Mouse (Mus musculus) splenic B cell, adult 2 months (primary cell): ENCODE results near the gene Grb2.

Experiments
- DNase-seq: peaks from one replicate; pipeline ENCODE4 v3.0.0-alpha.2; 2011; ENCODE audit warnings: low read depth, low spot score
- H3K27me3 ChIP-seq: 2 replicates; pipeline ENCODE4 v1.6.1; 2012; ENCODE audit warnings: mild to moderate bottlenecking, low read length, moderate library complexity, mixed read lengths; ENCODE audit not compliant: control insufficient read depth, poor library complexity, insufficient read depth, severe bottlenecking
- H3K36me3 ChIP-seq: 2 replicates; pipeline ENCODE4 v1.6.1; 2012; ENCODE audit warnings: mild to moderate bottlenecking, low read length, moderate library complexity, mixed read lengths; ENCODE audit not compliant: control insufficient read depth, poor library complexity, insufficient read depth, severe bottlenecking

Grb2 gene

DNA sequence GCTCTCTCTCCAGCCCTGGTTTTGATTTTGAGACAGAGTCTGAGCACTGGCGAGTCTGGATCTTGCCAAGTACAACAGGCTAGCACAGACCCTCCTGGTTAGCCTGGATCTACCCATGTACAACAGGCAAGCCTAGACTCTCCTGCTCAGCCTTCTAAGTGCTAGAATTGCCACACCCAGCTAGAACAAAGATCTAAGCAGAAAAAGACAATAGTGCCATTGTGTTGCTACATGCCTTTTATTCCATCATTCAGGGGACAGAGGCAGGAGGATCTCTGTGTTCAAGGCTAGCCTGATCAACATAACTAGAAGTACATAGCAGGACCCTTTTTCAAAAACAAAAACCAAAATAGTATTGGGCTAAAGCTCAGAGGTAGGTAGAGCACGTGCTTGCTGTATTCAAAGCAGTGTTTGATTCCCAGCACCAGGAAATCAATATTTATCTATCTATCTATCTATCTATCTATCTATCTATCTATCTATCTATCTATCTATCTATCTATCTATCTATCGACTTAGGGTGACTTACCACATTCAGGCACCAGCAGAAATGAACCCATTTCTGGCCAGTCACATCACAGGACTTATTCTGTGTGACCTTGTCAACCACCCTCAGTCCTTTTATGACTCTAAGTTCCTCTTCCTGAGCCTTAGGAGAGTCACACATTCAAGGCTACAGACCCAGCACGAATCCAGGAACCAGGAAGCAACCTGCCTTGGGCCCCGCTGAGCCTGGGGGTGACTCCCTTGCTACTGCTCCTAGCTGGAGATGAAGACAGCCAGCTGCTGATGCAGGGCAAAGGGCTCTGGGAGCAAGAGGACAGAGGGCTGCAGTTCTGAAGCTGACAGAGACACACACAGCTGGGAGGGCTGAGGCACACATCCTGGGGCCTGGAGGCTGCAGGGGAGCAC, 69.6 kb downstream of the Grb2 start:
- peak; percentile 71 for DNase-seq
- Histone ChIP-seq H3K27me3 (peaks cover 1% of the 10 kb centered on the region; the same call in 1 of the 2 replicates), H3K36me3 (peaks cover 1% of the 10 kb centered on the region; the same call in 1 of the 2 replicates)

GRCm38 (mm10) chr11:115636960-115637359, 71.4 kb downstream of the Grb2 start:
- Histone ChIP-seq H3K27me3 (peaks cover 1% of the 10 kb centered on the region; the same call in 1 of the 2 replicates), H3K36me3 (peaks cover 1% of the 10 kb centered on the region; the same call in 1 of the 2 replicates)
- DNase-seq = no peak

- Histone ChIP-seq H3K36me3 (no peaks in the 10 kb centered on the region), H3K27me3 (no peaks in the 10 kb centered on the region)
- DNase-seq = no peak
Observed at GRCm38 (mm10) chr11:115635484-115635883, 72.9 kb downstream of the Grb2 start.

GRCm38 (mm10) chr11:115635041-115635440, 73.4 kb downstream of the Grb2 start:
- Histone ChIP-seq H3K27me3 (no peaks in the 10 kb centered on the region), H3K36me3 (no peaks in the 10 kb centered on the region)
- DNase-seq = no peak

DNA sequence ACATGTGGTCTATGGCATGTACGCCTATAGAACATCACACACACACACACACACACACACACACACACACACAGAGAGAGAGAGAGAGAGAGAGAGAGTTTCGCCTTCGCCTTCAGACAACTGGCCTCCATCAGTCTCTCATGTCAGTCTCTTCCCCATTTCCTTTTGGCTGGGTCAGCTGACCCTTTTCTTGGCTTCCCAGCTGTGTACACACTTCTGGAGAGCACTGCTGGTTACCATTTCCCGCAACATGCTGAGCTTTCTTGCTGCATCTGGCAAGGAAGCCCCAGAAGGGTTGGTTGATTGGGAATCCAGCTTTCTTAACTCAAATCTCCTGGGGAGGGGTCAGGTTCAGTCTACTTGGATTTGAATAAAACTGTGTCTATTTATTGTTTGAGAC, 74.3 kb downstream of the Grb2 start:
- H3K27me3 ChIP-seq = no peaks in the 10 kb centered on the region
- peak; percentile 32 for DNase-seq
- H3K36me3 ChIP-seq = no peaks in the 10 kb centered on the region

GRCm38 (mm10) chr11:115632862-115633261, 75.5 kb downstream of the Grb2 start:
- no peaks in the 10 kb centered on the region for H3K36me3 ChIP-seq
- DNase-seq = peak; percentile 80
- no peaks in the 10 kb centered on the region for H3K27me3 ChIP-seq

DNA sequence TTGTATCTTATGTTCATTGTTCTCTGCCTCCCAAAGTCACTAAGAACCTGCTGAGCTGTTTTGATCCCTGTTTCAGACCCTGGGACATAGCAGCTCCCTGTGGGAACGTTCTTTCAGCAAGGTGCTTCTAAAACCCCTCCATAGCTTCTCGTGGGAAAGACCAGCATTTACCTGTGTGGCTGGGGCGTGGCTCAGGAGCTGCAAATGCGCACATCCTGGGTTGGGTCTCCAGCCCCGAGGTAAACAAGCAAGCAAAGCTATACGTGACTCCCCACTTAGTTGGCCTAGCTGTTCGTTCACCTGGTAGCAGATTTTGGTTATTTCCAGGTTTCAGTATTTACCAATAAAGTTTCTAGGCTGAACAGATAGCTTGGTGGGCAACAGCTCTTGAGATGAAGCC, 76.2 kb downstream of the Grb2 start:
- no peaks in the 10 kb centered on the region for H3K36me3 ChIP-seq
- no peaks in the 10 kb centered on the region for H3K27me3 ChIP-seq
- DNase-seq = peak; percentile 45

GRCm38 (mm10) chr11:115631505-115631890, 76.9 kb downstream of the Grb2 start:
- DNase-seq = peak; percentile 64
- Histone ChIP-seq H3K27me3 (no peaks in the 10 kb centered on the region), H3K36me3 (no peaks in the 10 kb centered on the region)

GRCm38 (mm10) chr11:115630532-115631504, 77.6 kb downstream of the Grb2 start:
- Histone ChIP-seq H3K36me3 (no peaks in the 10 kb centered on the region), H3K27me3 (no peaks in the 10 kb centered on the region)
- DNase-seq = peak; percentile 98

- peak; percentile 38 for DNase-seq
- H3K36me3 ChIP-seq = no peaks in the 10 kb centered on the region
- H3K27me3 ChIP-seq = no peaks in the 10 kb centered on the region
Observed at GRCm38 (mm10) chr11:115629734-115630531, 78.5 kb downstream of the Grb2 start.

GRCm38 (mm10) chr11:115628465-115629101, 79.8 kb downstream of the Grb2 start:
- Histone ChIP-seq H3K27me3 (no peaks in the 10 kb centered on the region), H3K36me3 (no peaks in the 10 kb centered on the region)
- no peak for DNase-seq

- H3K27me3 ChIP-seq = no peaks in the 10 kb centered on the region
- peaks cover 3% of the 10 kb centered on the region for H3K36me3 ChIP-seq
- peak; percentile 100 for DNase-seq
Observed at GRCm38 (mm10) chr11:115627705-115628464, 80.5 kb downstream of the Grb2 start, which contains the start of gene Slc25a19. TSS of gene Slc25a19 (minus strand) at chr11:115628295.
